Mouse (Mus musculus): ENCODE results near the gene Gns. TPM values are rescaled to one million over a fixed set of nuclear protein-coding genes. Genes with fewer than 3 reads are reported as not detected.

The Gns gene
- polyA plus RNA-seq, 1 experiment: 128 TPM

GRCm38 (mm10) chr10:121365781-121366272 is 937 bp downstream of the Gns start:
- peak; percentile 82 for DNase-seq
- WGBS: 4% methylated on average over 9 of the region's 9 CpGs
- Histone ChIP-seq H3K36me3 (ENCODE audit: control insufficient read depth, insufficient read depth, low read length) (no peaks in the 10 kb centered on the region), H3K4me1 (ENCODE audit: control insufficient read depth, insufficient read depth, low read length) (peaks cover 14% of the 10 kb centered on the region; the same call in 1 of the 2 replicates), H3K4me3 (ENCODE audit: insufficient read depth, low read depth, low read length) (peak overlapping the region; percentile 96), H3K27ac (ENCODE audit: insufficient read depth, low read depth, low read length) (peak overlapping the region; percentile 94), H3K27me3 (replicated peaks; ENCODE audit: control insufficient read depth, insufficient read depth, low read length) (no peaks in the 10 kb centered on the region)
- no peak for TF ChIP-seq CTCF (conservative IDR thresholded peaks at IDR 0.05; ENCODE audit: insufficient read depth, insufficient read length, low read depth, low read length)
- TF ChIP-seq POLR2A (IDR thresholded peaks at IDR 0.05; ENCODE audit: low read depth, low read length): no peak

- H3K27me3 ChIP-seq (replicated peaks; ENCODE audit: control insufficient read depth, insufficient read depth, low read length): no peaks in the 10 kb centered on the region
- peaks cover 14% of the 10 kb centered on the region; the same call in 1 of the 2 replicates for H3K4me1 ChIP-seq (ENCODE audit: control insufficient read depth, insufficient read depth, low read length)
- no peak overlapping the region for H3K4me3 ChIP-seq (ENCODE audit: insufficient read depth, low read depth, low read length)
- TF ChIP-seq CTCF (conservative IDR thresholded peaks at IDR 0.05; ENCODE audit: insufficient read depth, insufficient read length, low read depth, low read length) (no peak), POLR2A (IDR thresholded peaks at IDR 0.05; ENCODE audit: low read depth, low read length) (no peak)
- no peak overlapping the region for H3K27ac ChIP-seq (ENCODE audit: insufficient read depth, low read depth, low read length)
- no peaks in the 10 kb centered on the region for H3K36me3 ChIP-seq (ENCODE audit: control insufficient read depth, insufficient read depth, low read length)
- no peak for DNase-seq
- WGBS: 81% methylated on average over 13 of the region's 13 CpGs
Observed at GRCm38 (mm10) chr10:121367271-121367670, 2.4 kb downstream of the Gns start.

- WGBS: 60% methylated on average over 9 of the region's 9 CpGs
- DNase-seq: peak; percentile 46
- peaks cover 14% of the 10 kb centered on the region; the same call in 1 of the 2 replicates for H3K4me1 ChIP-seq (ENCODE audit: control insufficient read depth, insufficient read depth, low read length)
- TF ChIP-seq CTCF (conservative IDR thresholded peaks at IDR 0.05; ENCODE audit: insufficient read depth, insufficient read length, low read depth, low read length) (no peak), POLR2A (IDR thresholded peaks at IDR 0.05; ENCODE audit: low read depth, low read length) (no peak)
- no peaks in the 10 kb centered on the region for H3K36me3 ChIP-seq (ENCODE audit: control insufficient read depth, insufficient read depth, low read length)
- H3K27me3 ChIP-seq (replicated peaks; ENCODE audit: control insufficient read depth, insufficient read depth, low read length): no peaks in the 10 kb centered on the region
- H3K27ac ChIP-seq (ENCODE audit: insufficient read depth, low read depth, low read length): no peak overlapping the region
- H3K4me3 ChIP-seq (ENCODE audit: insufficient read depth, low read depth, low read length): no peak overlapping the region
Observed at GRCm38 (mm10) chr10:121367780-121368179, 2.9 kb downstream of the Gns start.

GRCm38 (mm10) chr10:121368783-121369465 is 4.0 kb downstream of the Gns start:
- H3K27ac ChIP-seq (ENCODE audit: insufficient read depth, low read depth, low read length): no peak overlapping the region
- DNase-seq: peak; percentile 46

GRCm38 (mm10) chr10:121370777-121371176 is 5.9 kb downstream of the Gns start:
- H3K27ac ChIP-seq (ENCODE audit: insufficient read depth, low read depth, low read length): no peak overlapping the region
- H3K36me3 ChIP-seq (ENCODE audit: control insufficient read depth, insufficient read depth, low read length): no peaks in the 10 kb centered on the region; the same call in 1 of the 2 replicates
- peak; percentile 48 for DNase-seq
- 93% methylated on average over 6 of the region's 6 CpGs for WGBS
- no peaks in the 10 kb centered on the region for H3K27me3 ChIP-seq (replicated peaks; ENCODE audit: control insufficient read depth, insufficient read depth, low read length)
- peaks cover 14% of the 10 kb centered on the region; the same call in 1 of the 2 replicates for H3K4me1 ChIP-seq (ENCODE audit: control insufficient read depth, insufficient read depth, low read length)
- H3K4me3 ChIP-seq (ENCODE audit: insufficient read depth, low read depth, low read length): no peak overlapping the region
- no peak for TF ChIP-seq POLR2A (IDR thresholded peaks at IDR 0.05; ENCODE audit: low read depth, low read length)
- peak; percentile 58 for TF ChIP-seq CTCF (conservative IDR thresholded peaks at IDR 0.05; ENCODE audit: insufficient read depth, insufficient read length, low read depth, low read length)

More at GRCm38 (mm10) chr10:121368783-121369465, 4.0 kb downstream of the Gns start:
- Histone ChIP-seq H3K27me3 (replicated peaks; ENCODE audit: control insufficient read depth, insufficient read depth, low read length) (no peaks in the 10 kb centered on the region), H3K4me1 (ENCODE audit: control insufficient read depth, insufficient read depth, low read length) (peaks cover 14% of the 10 kb centered on the region; the same call in 1 of the 2 replicates), H3K36me3 (ENCODE audit: control insufficient read depth, insufficient read depth, low read length) (no peaks in the 10 kb centered on the region), H3K4me3 (ENCODE audit: insufficient read depth, low read depth, low read length) (no peak overlapping the region)
- TF ChIP-seq CTCF (conservative IDR thresholded peaks at IDR 0.05; ENCODE audit: insufficient read depth, insufficient read length, low read depth, low read length) (no peak), POLR2A (IDR thresholded peaks at IDR 0.05; ENCODE audit: low read depth, low read length) (no peak)
- 62% methylated on average over 18 of the region's 18 CpGs for WGBS

- Histone ChIP-seq H3K27ac (ENCODE audit: insufficient read depth, low read depth, low read length) (no peak overlapping the region), H3K4me1 (ENCODE audit: control insufficient read depth, insufficient read depth, low read length) (peaks cover 4% of the 10 kb centered on the region; the same call in 1 of the 2 replicates), H3K36me3 (ENCODE audit: control insufficient read depth, insufficient read depth, low read length) (peaks cover 7% of the 10 kb centered on the region; the same call in 1 of the 2 replicates), H3K4me3 (ENCODE audit: insufficient read depth, low read depth, low read length) (no peak overlapping the region), H3K27me3 (replicated peaks; ENCODE audit: control insufficient read depth, insufficient read depth, low read length) (no peaks in the 10 kb centered on the region)
- no peak for TF ChIP-seq CTCF (conservative IDR thresholded peaks at IDR 0.05; ENCODE audit: insufficient read depth, insufficient read length, low read depth, low read length)
- TF ChIP-seq POLR2A (IDR thresholded peaks at IDR 0.05; ENCODE audit: low read depth, low read length): no peak
- 77% methylated on average over 12 of the region's 12 CpGs for WGBS
- no peak for DNase-seq
Observed at GRCm38 (mm10) chr10:121374013-121374412, 9.1 kb downstream of the Gns start.
